Mouse (Mus musculus): ENCODE results near the gene Eddm3b.

- TF ChIP-seq USF1 (IDR thresholded peaks at IDR 0.05; ENCODE audit: low read depth, low read length) (no peak), SMC3 (IDR thresholded peaks at IDR 0.05; ENCODE audit: low read depth, low read length) (no peak), CTCF (conservative IDR thresholded peaks at IDR 0.05 in 1 of 2, IDR thresholded peaks at IDR 0.05 in 1 of 2; ENCODE audit: low read depth in 2 of 2, low read length in 2 of 2) (no peak), MYC (IDR thresholded peaks at IDR 0.05; ENCODE audit: low read depth, low read length) (no peak), POLR2A (IDR thresholded peaks at IDR 0.05; ENCODE audit: low read depth, low read length) (no peak), MAFK (IDR thresholded peaks at IDR 0.05; ENCODE audit: insufficient replicate concordance, low read length) (no peak), SIN3A (IDR thresholded peaks at IDR 0.05; ENCODE audit: low read length) (no peak), MXI1 (IDR thresholded peaks at IDR 0.05; ENCODE audit: low read depth, low read length) (no peak), ZMIZ1 (IDR thresholded peaks at IDR 0.05; ENCODE audit: low read depth, low read length) (no peak), POLR2AphosphoS2 (IDR thresholded peaks at IDR 0.05; ENCODE audit: low read depth, low read length) (no peak), IRF4 (IDR thresholded peaks at IDR 0.05; ENCODE audit: low read depth, low read length) (no peak), ELF1 (IDR thresholded peaks at IDR 0.05; ENCODE audit: low read depth, low read length) (no peak), MAX (IDR thresholded peaks at IDR 0.05; ENCODE audit: low read length) (no peak), ZC3H11A (IDR thresholded peaks at IDR 0.05; ENCODE audit: low read depth, low read length) (no peak)
Observed at GRCm38 (mm10) chr14:51131086-51131815, 17.0 kb downstream of the Eddm3b start.
